Mouse (Mus musculus): Measurements from ENCODE around the gene Cxxc4.
"Not testable (repeated sequence)": the region's sequence is repeated elsewhere in the genome, so short reads cannot be mapped to it uniquely, and the experiment has no call there.

The Cxxc4 gene

DNA sequence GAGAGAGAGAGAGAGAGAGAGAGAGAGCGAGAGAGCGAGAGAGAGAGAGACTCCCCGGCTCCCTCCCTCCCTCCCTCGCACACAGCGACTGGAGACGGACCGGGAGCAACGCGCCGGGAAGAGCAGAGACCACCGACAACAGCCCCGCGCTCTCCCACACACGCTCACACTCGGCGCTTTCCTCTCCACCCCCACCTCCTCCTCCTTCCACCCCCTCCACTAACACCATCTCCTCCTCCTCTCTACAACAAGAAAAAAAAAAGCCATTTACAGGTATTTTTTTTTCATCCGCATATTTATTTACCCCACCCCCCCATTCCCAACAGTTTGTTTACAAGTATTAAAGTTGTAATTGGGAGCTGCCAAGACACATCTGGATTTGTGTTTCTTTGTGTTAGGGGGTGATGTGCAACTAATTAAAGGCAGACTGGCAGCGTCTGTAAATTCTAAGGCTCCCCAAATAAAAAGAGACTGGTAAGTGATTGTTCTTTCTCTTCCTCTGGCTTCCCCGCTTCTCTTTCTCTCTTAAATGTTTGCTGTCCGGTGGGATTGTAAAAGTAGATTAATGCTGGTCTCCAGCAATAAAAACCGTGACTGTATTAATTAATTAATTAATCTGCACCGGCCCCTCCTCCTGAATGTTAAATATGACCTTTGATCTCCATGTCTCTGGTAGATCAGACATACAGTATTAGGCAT, at the start of gene Cxxc4:
Gene Cxxc4 (plus strand): TSS at position 71 of the 699 bp plus-strand sequence.
- peak; percentile 11 for DNase-seq (ENCODE audit: low spot score)

DNA sequence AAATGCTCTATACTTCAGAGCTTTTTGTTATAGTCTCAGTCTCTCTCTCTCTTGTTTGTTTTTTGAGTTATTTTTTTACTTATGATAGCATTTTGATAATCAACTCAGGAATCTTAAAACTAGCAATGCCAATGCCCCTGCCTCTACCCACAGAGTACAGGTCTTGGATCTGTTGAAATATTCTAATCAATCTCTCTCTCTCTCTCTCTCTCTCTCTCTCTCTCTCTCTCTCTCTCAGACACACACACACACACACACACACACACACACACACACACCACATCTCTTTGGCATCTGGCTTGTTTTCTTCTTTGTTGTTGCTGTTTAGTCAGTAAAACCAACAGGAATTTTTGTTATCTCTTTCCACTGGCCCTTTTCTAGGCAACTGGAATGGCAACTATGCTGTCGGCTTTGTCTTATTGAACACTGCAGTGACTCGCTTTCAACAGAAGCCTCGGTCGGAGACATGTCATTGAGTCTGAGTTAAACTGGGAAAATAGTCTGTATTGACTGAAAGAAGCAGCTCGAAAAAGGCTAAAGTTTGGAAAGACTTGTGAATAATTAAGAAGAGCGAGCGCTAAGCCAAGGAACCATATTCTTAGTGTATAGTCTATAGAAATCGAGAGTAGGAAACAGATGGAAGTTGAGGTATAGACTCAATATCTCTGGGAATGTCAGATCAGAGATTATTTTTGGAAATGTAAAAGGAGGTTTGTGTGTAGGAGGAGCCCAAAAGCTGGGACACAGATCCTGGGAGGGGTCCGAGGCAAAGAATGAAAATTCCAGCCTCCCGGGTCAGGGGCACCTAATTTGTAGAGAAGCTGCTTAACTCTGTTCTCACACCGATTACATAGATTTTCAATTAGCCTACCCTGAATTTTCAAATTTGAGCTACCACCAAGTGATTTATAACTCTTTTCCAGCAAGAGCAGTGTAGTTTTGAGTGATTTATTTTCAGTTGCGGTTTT, 47.0 kb upstream of the Cxxc4 start:
- no peak for DNase-seq (ENCODE audit: low spot score)

DNA sequence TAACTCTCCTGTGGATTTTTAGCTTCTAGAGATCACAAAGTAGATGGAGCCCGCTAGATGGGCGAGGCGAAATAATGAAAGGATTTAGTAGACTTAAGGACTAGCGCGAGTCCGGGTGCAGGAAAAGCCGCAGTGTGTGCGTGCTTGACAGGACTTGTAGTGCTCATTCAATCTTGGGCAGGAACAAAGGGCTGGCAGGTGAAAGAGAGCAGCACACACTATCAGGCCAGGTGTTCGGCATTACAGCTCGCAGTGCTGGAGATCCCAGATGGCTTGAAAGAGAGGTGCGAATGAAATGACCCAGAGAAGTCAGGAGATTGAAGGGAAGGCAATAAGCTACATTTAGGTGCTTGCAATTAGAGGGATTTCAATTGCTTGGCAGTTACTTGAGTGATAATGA, 46.2 kb upstream of the Cxxc4 start:
- DNase-seq (ENCODE audit: low spot score) = peak; percentile 4

DNA sequence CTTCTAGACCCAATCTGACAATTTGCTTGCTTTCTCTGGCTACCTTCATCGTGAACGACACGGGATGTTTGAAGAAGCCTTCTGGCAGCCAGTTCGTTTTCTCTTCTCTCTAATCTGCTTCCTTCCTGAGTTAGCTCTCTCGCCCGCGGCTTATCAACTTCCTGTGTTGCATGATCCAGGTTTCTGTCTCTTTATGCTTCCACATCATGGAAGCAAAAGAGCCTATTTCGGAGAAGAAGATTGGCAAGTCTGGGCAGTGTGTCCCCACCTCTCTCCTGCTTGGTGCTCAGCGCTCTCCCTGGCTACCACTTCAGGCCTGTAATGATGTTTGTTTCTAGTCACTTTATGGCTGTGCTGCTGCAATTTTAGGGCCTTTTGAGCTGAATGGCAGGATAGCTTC, 36.4 kb upstream of the Cxxc4 start:
- DNase-seq (ENCODE audit: low spot score) = no peak

DNA sequence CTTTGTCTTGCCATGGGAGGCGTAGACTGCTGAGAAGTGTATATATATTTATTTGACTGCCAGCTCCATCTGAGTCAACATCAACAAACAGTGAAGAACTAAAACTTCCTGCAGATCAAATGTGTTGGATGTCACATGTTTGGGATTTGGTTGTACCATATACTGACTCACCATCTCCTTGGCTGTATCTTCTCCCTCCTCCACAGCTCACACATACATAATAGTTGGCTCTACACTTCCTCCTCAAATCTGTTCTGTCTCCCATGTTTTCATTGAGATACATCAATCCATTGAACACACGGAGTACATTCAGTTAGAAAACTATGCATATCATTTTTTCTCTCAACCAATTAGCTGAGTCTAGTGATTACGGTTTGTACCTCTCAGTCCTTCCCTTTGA, 29.7 kb upstream of the Cxxc4 start:
- DNase-seq (ENCODE audit: low spot score) = no peak

DNA sequence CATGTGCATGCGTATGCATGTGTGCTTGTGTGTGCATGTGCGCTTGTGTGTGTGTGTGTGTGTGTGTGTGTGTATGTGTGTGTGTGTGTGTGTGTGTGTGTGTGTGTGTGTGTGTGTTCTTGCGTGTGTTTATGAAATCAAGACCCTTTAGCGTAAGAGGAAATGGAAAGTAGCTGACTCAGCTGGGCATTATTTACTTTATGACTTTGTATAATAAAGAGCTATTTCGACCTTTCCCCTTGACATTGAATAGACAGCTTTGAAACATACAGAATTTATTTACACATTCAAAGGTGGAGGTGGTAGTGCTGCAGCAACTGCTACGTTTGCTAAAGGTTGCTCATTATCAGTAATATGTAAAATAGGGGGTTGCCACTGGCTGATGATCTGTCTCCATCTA, 25.3 kb upstream of the Cxxc4 start:
- DNase-seq (ENCODE audit: low spot score) = no peak

DNA sequence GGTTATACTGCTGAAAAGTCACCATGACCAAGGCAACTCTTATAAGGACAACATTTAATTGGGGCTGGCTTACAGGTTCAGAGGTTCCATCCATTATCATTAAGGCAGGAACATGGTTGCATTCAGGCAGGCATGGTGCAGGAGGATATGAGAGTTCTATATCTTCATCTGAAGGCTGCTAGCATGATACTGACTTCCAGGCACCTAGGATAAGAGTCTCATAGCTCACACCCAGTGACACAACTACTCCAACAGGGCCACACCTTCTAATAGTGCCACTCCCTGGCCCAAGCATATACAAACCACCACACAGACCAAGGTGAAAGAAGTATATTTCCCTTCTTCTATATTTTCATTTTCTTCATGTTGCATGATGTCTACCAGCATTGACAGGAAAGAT, 16.4 kb upstream of the Cxxc4 start:
- not testable (repeated sequence) for DNase-seq (ENCODE audit: low spot score)

DNA sequence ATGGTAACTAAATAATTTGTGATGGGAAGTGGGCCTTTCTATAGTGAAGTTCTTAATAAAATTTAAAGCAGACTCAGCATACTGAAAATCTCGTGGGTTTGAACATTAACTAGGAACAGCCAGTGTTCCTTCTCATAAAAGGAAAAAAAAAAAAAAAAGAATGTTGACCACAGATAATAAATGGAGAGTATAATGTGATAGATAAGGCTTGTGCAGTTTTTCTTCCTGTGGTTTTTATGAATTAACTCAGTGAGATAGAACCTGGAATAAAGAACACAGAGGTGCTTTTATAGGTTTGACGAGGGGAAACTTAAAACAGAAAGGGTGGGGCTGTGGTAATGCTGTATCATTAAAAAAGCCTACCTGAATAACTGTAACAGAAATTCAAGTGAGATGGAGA, 15.3 kb upstream of the Cxxc4 start:
- no peak for DNase-seq (ENCODE audit: low spot score)

DNA sequence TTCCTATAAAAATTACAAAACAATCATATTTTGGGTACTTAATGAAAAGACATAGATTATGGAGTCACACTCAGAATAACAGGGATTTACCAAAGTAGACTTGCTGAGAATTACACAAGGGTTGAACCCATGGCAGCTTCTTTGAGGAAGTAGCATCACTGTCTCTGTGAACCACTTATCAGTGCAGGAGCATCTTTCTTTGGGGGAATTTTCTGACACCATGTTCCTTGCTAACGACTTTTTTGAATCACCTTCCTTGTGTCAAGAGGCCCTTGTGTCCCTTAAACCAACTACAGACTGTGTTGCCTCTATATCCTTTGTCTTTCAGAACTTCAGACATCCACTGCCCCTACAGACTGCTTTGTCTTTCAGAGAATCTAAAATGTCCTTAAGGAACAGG, 13.7 kb upstream of the Cxxc4 start:
- no peak for DNase-seq (ENCODE audit: low spot score)

DNA sequence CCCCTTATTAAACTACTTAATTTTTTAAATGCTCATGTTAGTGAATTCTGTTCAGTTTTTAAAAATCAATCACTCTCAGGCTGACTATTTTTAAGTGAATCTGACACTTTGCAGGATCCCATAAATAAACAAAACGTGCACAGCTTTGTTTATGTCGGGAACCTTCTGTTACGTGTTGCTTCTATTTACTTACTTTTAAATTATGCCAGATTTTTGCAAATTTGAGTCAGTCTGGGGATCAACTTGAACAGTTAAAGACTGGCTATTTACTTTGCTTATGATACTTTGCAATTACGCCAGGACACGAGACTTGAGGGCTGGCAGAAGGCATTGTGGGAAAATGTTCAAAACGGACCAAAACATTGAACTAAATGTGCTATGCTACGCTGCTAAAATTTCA, 12.3 kb upstream of the Cxxc4 start:
- no peak for DNase-seq (ENCODE audit: low spot score)

DNA sequence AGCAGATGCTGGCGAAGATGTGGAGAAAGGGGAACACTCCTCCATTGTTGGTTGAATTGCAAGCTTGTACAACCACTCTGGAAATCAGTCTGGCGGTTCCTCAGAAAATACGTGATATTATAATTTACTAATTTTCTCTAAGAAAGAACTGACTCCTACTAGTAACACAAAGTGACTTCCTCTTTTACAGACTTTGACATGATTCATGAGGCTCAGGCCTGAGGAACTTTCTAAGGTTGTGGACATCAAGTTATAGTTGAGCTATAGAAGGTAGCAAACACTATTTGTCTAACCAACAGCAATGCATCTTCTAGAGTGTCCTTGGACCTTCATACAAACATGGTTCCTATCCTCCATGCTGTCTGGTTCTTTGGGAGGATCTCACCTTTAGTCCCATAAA, 10.4 kb upstream of the Cxxc4 start:
- no peak for DNase-seq (ENCODE audit: low spot score)

DNA sequence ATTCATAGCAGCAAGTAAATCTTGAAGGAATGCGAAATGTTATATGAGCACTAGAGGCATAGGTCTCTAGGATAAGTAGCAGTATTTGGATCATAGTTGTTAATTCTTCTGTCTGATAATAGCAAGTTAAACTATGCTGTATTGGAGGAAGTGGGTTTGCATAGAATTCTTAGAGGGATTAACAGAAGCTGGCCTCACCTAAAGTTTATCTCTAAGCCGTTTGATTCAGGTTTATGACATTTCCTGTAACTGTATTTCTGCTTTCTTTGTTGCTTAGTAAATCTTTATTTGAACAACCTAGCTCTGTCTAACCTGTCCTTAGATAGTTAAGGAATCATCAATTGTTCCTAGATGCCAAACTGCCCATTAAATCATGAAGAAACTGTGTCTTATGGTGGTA, 3.5 kb upstream of the Cxxc4 start:
- no peak for DNase-seq (ENCODE audit: low spot score)

DNA sequence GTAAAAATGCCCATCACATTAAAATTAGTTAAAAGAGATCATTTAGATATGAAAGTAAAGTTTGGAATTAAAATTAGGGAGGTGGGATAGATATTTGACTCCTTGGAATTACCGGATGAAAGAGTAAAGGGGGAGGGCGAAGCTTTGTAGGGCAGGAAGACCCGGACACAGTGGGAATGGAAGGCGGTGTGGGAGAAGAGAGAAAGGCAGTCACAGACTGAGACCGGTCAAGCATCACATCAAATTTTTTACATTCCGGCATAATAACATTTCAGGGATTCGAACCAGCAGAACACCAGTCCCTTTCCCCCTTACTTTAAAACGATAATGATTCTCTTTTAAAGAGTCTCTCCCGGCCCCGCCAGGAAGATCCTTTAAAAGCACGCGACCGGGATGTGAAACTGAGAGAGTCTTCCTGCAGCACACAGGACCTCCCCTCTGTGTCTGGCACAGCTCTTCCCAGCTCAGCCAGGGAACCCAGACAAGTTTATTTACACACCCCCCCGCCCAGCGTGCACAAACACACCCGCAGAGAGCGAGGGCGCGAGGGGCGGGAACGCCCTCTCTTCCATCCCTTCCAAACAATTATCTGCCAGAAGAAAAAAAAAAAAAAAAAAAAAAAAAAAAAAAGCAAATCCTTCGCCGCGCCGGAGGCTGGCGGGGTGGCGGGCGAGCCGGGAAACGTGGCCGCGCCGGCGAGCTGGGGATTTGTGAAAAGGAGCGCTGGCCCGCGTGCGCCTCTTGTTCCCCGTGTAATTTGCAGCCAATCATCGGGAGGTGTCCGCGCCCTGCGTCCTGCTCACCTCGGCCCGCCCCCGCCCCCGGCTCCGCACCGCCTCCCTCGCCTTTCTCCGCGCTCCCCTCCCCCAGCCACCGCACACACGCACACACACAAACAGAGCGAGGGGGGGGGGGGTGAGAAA, 532 bp upstream of the Cxxc4 start:
- DNase-seq (ENCODE audit: low spot score) = peak; percentile 63

DNA sequence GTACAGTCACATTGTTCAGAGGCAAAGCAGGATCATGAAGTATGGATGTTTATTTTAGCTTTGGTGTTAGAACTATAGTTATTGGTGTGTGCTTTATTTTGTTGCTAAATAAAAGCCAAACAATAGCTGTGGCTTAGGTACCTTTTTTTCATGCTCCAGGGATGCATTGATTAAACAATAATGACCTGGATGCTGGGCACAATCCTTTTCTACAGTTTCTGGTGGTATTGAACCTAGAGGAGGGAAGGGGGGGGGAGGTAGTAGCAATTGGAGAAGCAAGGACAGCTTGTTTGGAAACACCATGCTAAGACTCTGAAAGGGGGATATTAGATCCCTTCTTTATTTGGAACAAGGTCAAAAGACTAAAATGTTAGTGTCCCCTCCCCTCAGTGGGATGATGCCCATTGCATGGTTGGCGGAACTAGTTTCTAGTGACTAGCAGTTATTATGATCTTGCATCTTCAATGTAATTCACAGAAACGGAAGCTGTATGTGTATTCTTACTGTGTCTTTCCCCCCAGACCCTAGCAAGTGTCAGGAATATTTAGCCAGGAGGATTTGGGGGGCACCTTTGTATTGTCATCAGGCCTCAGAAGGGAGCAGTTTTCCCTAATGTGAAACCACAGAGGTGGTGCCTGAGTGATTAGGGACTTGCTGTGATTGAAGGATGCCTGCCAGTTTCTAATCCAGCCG, 975 bp downstream of the Cxxc4 start:
- DNase-seq (ENCODE audit: low spot score) = no peak

DNA sequence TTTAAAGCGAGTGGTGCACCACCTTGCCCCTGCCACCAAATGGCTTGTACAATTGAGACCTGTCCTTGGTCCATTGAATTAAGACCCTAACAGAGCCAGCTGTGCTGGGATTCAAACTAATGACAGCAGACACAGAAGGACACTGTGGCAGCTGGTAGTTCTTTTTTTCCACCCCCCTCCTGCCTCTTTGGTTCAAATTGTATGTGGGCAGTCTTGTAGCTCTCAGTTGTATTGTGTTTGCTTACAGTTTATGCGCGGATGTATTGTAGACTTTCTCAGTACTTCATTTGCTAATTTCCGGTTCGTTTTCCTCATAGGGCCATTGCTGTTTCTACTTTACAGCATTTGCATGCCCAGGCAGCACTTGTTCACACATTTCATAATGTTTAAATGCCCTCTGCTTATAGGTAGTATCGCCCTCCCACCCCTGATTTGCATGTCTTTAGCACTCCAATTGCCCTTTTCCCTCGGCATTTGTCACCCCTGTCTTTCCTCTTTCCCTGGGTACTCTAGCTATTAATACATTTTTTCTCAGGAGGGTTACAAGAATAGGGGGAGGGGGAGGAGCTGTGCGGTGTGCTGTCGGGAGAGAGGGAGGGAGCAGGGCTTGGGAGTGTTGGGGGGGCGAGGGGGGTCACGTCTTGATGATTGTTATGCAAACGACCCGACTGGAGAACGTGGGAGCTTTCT, 2.5 kb downstream of the Cxxc4 start:
- no peak for DNase-seq (ENCODE audit: low spot score)

DNA sequence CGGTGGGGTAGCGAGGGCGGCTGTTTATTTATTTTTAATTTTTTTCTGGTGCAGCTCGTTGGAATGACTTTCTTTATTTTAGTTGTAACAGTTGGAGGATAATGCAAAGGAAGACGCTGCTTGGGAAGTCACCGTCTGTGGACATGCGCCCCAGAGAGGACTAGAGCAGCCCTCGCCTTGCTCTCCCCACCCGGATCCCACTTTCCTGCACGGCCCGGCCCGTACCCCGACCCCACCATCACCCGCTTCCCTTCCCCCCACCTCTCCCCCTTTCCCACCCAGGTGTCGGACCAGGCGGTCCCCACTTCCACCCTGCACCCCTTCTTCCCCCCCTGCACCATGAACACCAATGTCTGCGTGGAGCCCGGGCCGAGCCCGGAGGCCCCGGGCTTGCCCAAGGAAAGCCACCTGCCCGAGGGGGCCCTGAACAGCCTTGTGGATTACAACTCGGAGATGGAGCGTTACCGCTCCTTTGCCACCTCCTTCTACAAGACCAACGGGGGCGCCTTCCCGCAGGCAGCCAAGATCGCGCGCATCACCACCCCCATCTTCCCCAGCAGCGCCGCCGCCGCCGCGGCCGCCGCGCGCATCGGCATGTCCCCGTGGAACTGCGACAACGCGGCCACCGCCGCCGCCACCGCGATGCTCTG, 3.2 kb downstream of the Cxxc4 start:
- peak; percentile 34 for DNase-seq (ENCODE audit: low spot score)

DNA sequence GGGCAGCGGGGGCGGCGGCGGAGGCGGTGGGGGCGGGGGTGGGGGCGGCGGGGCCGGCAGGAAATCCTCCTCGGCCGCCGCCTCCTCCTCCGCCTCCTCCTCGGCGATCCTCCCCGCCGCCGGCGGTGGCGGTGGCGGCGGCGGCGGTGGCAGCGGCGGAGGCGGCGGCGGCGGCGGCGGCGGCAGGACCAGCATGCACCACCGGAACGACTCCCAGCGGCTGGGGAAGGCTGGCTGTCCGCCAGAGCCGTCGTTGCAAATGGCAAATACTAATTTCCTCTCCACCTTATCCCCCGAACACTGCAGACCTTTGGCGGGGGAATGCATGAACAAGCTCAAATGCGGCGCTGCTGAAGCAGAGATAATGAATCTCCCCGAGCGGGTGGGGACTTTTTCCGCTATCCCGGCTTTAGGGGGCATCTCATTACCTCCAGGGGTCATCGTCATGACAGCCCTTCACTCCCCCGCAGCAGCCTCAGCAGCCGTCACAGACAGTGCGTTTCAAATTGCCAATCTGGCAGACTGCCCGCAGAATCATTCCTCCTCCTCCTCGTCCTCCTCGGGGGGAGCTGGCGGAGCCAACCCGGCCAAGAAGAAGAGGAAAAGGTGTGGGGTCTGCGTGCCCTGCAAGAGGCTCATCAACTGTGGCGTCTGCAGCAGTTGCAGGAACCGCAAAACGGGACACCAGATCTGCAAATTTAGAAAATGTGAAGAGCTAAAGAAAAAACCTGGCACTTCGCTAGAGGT, 3.9 kb downstream of the Cxxc4 start:
- peak; percentile 30 for DNase-seq (ENCODE audit: low spot score)

DNA sequence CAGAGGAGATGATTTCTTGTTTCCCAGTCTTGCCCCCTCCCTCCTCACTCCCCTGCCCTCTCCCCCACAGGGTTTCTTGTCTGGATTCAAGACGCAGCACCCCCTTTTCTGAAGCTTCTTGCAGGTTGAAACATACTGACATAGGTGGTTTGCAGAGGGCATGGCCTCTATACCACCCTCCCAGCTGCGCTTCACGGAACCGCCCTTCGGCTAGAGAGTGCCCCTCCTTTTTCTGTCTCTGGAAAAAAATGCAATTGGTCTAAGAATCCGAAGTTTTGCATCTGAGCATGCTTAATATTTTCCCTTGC, 4.4 kb downstream of the Cxxc4 start:
- DNase-seq (ENCODE audit: low spot score) = no peak

DNA sequence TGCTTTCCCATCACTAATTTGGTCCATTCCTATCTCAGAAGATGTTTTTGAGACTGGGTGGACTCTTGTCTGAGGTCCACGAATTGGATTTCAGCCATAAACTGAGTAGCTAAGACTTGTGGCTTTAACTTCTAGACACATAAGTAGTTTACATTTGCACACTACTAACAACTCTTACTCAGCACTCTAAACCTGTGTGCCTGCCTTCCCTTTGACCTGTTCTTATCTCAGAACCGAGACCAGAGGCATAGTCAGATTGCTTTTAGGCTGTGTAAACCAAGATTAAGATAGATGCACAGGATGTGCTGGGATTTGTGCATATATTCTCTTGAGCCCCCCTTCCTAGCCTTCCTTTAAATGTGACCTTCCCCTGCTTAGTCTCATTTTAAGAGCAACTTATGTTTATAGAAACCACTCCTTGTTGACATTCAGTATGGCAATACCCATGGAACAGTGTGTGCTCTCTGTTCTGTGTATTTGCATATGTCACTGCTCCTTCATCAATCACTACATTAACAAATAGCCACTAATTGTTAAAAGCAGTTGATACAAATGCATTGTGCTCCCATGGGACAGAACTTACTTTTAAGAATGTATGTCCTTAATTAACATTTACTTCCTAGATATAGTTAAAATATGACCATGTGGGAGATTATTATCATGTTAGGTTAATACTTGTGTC, 7.0 kb downstream of the Cxxc4 start:
- DNase-seq (ENCODE audit: low spot score) = no peak

All from testis, postnatal 14 days (tissue).